Mouse (Mus musculus): Measurements from ENCODE around the gene Tmem184b. TPM values are rescaled to one million over a fixed set of nuclear protein-coding genes. Genes with fewer than 3 reads are reported as not detected.

The Tmem184b gene
- polyA plus RNA-seq, 1 experiment from 2014 or later = 36.6 TPM

- Histone ChIP-seq H3K27ac (replicated peaks; ENCODE audit: low read depth, low read length) (0 out of 2 replicates have a peak overlapping the region, but pooled peaks have one; percentile 13), H3K9me3 (ENCODE audit: control insufficient read depth, low read length) (no peaks in the 10 kb centered on the region), H3K4me2 (ENCODE audit: low read length) (no peak overlapping the region), H3K4me1 (ENCODE audit: control insufficient read depth, insufficient read depth, low read length) (no peaks in the 10 kb centered on the region), H3K4me3 (replicated peaks; ENCODE audit: low read depth, low read length) (no peak overlapping the region), H3K9ac (replicated peaks; ENCODE audit: low read length) (no peak overlapping the region), H3K36me3 (ENCODE audit: control insufficient read depth, insufficient read depth, low read length) (peaks cover 77% of the 10 kb centered on the region), H3K27me3 (ENCODE audit: control insufficient read depth, insufficient read depth, low read length) (no peaks in the 10 kb centered on the region)
- 71% methylated on average over 7 of the region's 7 CpGs for WGBS
- ATAC-seq (ENCODE audit: low FRiP score, low TSS enrichment) (no peak), DNase-seq (no peak)
Measured at GRCm38 (mm10) chr15:79370281-79370843, 33.0 kb downstream of the Tmem184b start.

GRCm38 (mm10) chr15:79369452-79370280 lies 33.7 kb downstream of the Tmem184b start:
- no peak overlapping the region for H3K9ac ChIP-seq (replicated peaks; ENCODE audit: low read length)
- no peaks in the 10 kb centered on the region for H3K9me3 ChIP-seq (ENCODE audit: control insufficient read depth, low read length)
- ATAC-seq (ENCODE audit: low FRiP score, low TSS enrichment) (no peak), DNase-seq (no peak)
- no peak overlapping the region for H3K27ac ChIP-seq (replicated peaks; ENCODE audit: low read depth, low read length)
- peaks cover 80% of the 10 kb centered on the region for H3K36me3 ChIP-seq (ENCODE audit: control insufficient read depth, insufficient read depth, low read length)
- H3K27me3 ChIP-seq (ENCODE audit: control insufficient read depth, insufficient read depth, low read length) = no peaks in the 10 kb centered on the region
- no peak overlapping the region for H3K4me2 ChIP-seq (ENCODE audit: low read length)
- no peak overlapping the region for H3K4me3 ChIP-seq (replicated peaks; ENCODE audit: low read depth, low read length)
- 63% methylated on average over 15 of the region's 15 CpGs for WGBS
- H3K4me1 ChIP-seq (ENCODE audit: control insufficient read depth, insufficient read depth, low read length) = no peaks in the 10 kb centered on the region

- H3K36me3 ChIP-seq (ENCODE audit: control insufficient read depth, insufficient read depth, low read length) = peaks cover 80% of the 10 kb centered on the region
- H3K27ac ChIP-seq (replicated peaks; ENCODE audit: low read depth, low read length) = no peak overlapping the region
- no peaks in the 10 kb centered on the region for H3K4me1 ChIP-seq (ENCODE audit: control insufficient read depth, insufficient read depth, low read length)
- H3K9me3 ChIP-seq (ENCODE audit: control insufficient read depth, low read length) = no peaks in the 10 kb centered on the region
- H3K4me3 ChIP-seq (replicated peaks; ENCODE audit: low read depth, low read length) = no peak overlapping the region
- no peaks in the 10 kb centered on the region for H3K27me3 ChIP-seq (ENCODE audit: control insufficient read depth, insufficient read depth, low read length)
- WGBS = 90% methylated on average over 8 of the region's 8 CpGs
- no peak for ATAC-seq (ENCODE audit: low FRiP score, low TSS enrichment)
- no peak for DNase-seq
- no peak overlapping the region for H3K9ac ChIP-seq (replicated peaks; ENCODE audit: low read length)
- H3K4me2 ChIP-seq (ENCODE audit: low read length) = no peak overlapping the region
Measured at GRCm38 (mm10) chr15:79368861-79369440, 34.4 kb downstream of the Tmem184b start.

- ATAC-seq (ENCODE audit: low FRiP score, low TSS enrichment) (no peak), DNase-seq (no peak)
- Histone ChIP-seq H3K4me1 (ENCODE audit: control insufficient read depth, insufficient read depth, low read length) (no peaks in the 10 kb centered on the region), H3K36me3 (ENCODE audit: control insufficient read depth, insufficient read depth, low read length) (peaks cover 82% of the 10 kb centered on the region), H3K27ac (replicated peaks; ENCODE audit: low read depth, low read length) (no peak overlapping the region), H3K4me2 (ENCODE audit: low read length) (no peak overlapping the region), H3K4me3 (replicated peaks; ENCODE audit: low read depth, low read length) (no peak overlapping the region), H3K27me3 (ENCODE audit: control insufficient read depth, insufficient read depth, low read length) (no peaks in the 10 kb centered on the region), H3K9ac (replicated peaks; ENCODE audit: low read length) (no peak overlapping the region), H3K9me3 (ENCODE audit: control insufficient read depth, low read length) (no peaks in the 10 kb centered on the region)
- WGBS = 75% methylated on average over 14 of the region's 14 CpGs
Measured at GRCm38 (mm10) chr15:79368313-79368811, 35.0 kb downstream of the Tmem184b start.

- ATAC-seq (ENCODE audit: low FRiP score, low TSS enrichment) (no peak), DNase-seq (no peak)
- H3K27ac ChIP-seq (replicated peaks; ENCODE audit: low read depth, low read length) = no peak overlapping the region
- no peak overlapping the region for H3K4me2 ChIP-seq (ENCODE audit: low read length)
- H3K27me3 ChIP-seq (ENCODE audit: control insufficient read depth, insufficient read depth, low read length) = no peaks in the 10 kb centered on the region
- H3K4me1 ChIP-seq (ENCODE audit: control insufficient read depth, insufficient read depth, low read length) = no peaks in the 10 kb centered on the region
- no peak overlapping the region for H3K4me3 ChIP-seq (replicated peaks; ENCODE audit: low read depth, low read length)
- no peaks in the 10 kb centered on the region for H3K9me3 ChIP-seq (ENCODE audit: control insufficient read depth, low read length)
- WGBS = over 99% methylated on average over 5 of the region's 5 CpGs
- H3K9ac ChIP-seq (replicated peaks; ENCODE audit: low read length) = no peak overlapping the region
- peaks cover 85% of the 10 kb centered on the region for H3K36me3 ChIP-seq (ENCODE audit: control insufficient read depth, insufficient read depth, low read length)
Measured at GRCm38 (mm10) chr15:79366402-79366801, 37.0 kb downstream of the Tmem184b start.

GRCm38 (mm10) chr15:79365068-79365467 lies 38.3 kb downstream of the Tmem184b start:
- H3K27ac ChIP-seq (replicated peaks; ENCODE audit: low read depth, low read length) = no peak overlapping the region
- H3K4me3 ChIP-seq (replicated peaks; ENCODE audit: low read depth, low read length) = no peak overlapping the region
- ATAC-seq (ENCODE audit: low FRiP score, low TSS enrichment) = no peak
- H3K27me3 ChIP-seq (ENCODE audit: control insufficient read depth, insufficient read depth, low read length) = no peaks in the 10 kb centered on the region
- H3K4me1 ChIP-seq (ENCODE audit: control insufficient read depth, insufficient read depth, low read length) = no peaks in the 10 kb centered on the region
- DNase-seq = no peak
- peaks cover 89% of the 10 kb centered on the region for H3K36me3 ChIP-seq (ENCODE audit: control insufficient read depth, insufficient read depth, low read length)
- no peak overlapping the region for H3K4me2 ChIP-seq (ENCODE audit: low read length)
- H3K9me3 ChIP-seq (ENCODE audit: control insufficient read depth, low read length) = no peaks in the 10 kb centered on the region
- 97% methylated on average over 12 of the region's 12 CpGs for WGBS
- H3K9ac ChIP-seq (replicated peaks; ENCODE audit: low read length) = no peak overlapping the region

- ATAC-seq (ENCODE audit: low FRiP score, low TSS enrichment) (no peak), DNase-seq (no peak)
- 74% methylated on average over 6 of the region's 6 CpGs for WGBS
- no peaks in the 10 kb centered on the region for H3K27me3 ChIP-seq (ENCODE audit: control insufficient read depth, insufficient read depth, low read length)
- no peak overlapping the region for H3K27ac ChIP-seq (replicated peaks; ENCODE audit: low read depth, low read length)
- no peak overlapping the region for H3K4me3 ChIP-seq (replicated peaks; ENCODE audit: low read depth, low read length)
- H3K36me3 ChIP-seq (ENCODE audit: control insufficient read depth, insufficient read depth, low read length) = peaks cover 80% of the 10 kb centered on the region
- no peaks in the 10 kb centered on the region for H3K4me1 ChIP-seq (ENCODE audit: control insufficient read depth, insufficient read depth, low read length)
- H3K9me3 ChIP-seq (ENCODE audit: control insufficient read depth, low read length) = no peaks in the 10 kb centered on the region
- no peak overlapping the region for H3K4me2 ChIP-seq (ENCODE audit: low read length)
- no peak overlapping the region for H3K9ac ChIP-seq (replicated peaks; ENCODE audit: low read length)
Measured at GRCm38 (mm10) chr15:79364120-79364519, 39.2 kb downstream of the Tmem184b start.

- Histone ChIP-seq H3K4me2 (ENCODE audit: low read length) (no peak overlapping the region), H3K9me3 (ENCODE audit: control insufficient read depth, low read length) (no peaks in the 10 kb centered on the region), H3K4me3 (replicated peaks; ENCODE audit: low read depth, low read length) (no peak overlapping the region), H3K27ac (replicated peaks; ENCODE audit: low read depth, low read length) (no peak overlapping the region), H3K9ac (replicated peaks; ENCODE audit: low read length) (no peak overlapping the region), H3K4me1 (ENCODE audit: control insufficient read depth, insufficient read depth, low read length) (peaks cover 9% of the 10 kb centered on the region; the same call in 1 of the 2 replicates), H3K36me3 (ENCODE audit: control insufficient read depth, insufficient read depth, low read length) (peaks cover 53% of the 10 kb centered on the region), H3K27me3 (ENCODE audit: control insufficient read depth, insufficient read depth, low read length) (peaks cover 20% of the 10 kb centered on the region)
- ATAC-seq (ENCODE audit: low FRiP score, low TSS enrichment) (no peak), DNase-seq (no peak)
- WGBS = 75% methylated on average over 4 of the region's 4 CpGs
Measured at GRCm38 (mm10) chr15:79361023-79361422, 42.3 kb downstream of the Tmem184b start.
